Mouse (Mus musculus): ENCODE results near the gene Ints2. TPM values are rescaled to one million over a fixed set of nuclear protein-coding genes. Genes with fewer than 3 reads are reported as not detected.
"Not testable (repeated sequence)": the region's sequence is repeated elsewhere in the genome, so short reads cannot be mapped to it uniquely, and the experiment has no call there.

The Ints2 gene
- total RNA-seq, 1 experiment from 2014 or later, result 14.0 TPM

GRCm38 (mm10) chr11:86199733-86200132 lies 57.6 kb downstream of the Ints2 start:
- ATAC-seq (ENCODE audit: extremely low read depth, insufficient number of reproducible peaks, low FRiP score, poor library complexity, severe bottlenecking), result no peak

DNA sequence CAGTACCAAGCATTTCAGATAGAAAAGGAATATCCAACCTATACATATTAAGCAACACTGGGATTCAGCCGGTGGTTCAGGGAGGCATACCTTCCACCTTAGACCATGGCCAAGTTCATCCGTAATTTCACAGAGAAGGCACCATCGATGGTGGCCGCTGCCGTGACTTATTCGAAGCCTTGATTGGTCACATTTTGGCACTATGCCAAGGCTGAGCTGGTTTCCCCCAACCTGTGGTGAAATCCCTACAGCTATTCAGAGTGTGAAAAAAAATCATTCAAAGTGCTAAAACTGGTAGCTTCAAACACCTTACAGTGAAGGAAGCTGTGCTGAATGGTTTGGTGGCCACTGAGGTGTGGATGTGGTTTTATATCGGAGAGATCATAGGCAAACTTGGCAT lies 72.2 kb downstream of the Ints2 start:
- not testable (repeated sequence) for ATAC-seq (ENCODE audit: extremely low read depth, insufficient number of reproducible peaks, low FRiP score, poor library complexity, severe bottlenecking)

DNA sequence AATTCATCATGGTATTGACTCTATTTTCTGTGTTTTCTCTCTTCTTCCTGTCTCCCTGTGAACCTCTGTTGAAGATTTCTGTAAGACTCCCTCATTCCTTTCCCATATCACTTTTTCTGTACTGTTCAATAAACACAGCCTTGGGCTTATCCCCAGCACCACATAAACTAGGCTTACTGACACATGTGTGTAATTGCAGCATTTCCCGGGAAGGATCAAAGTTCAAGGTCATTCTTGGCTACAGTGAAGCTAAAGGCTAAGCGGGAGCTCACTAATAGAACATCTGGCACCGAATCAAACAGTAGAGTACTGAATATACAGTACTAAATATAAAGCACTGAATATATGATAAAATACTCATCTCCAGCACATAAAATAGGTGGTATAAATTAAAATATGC lies 81.5 kb downstream of the Ints2 start:
- no peak for ATAC-seq (ENCODE audit: extremely low read depth, insufficient number of reproducible peaks, low FRiP score, poor library complexity, severe bottlenecking)

DNA sequence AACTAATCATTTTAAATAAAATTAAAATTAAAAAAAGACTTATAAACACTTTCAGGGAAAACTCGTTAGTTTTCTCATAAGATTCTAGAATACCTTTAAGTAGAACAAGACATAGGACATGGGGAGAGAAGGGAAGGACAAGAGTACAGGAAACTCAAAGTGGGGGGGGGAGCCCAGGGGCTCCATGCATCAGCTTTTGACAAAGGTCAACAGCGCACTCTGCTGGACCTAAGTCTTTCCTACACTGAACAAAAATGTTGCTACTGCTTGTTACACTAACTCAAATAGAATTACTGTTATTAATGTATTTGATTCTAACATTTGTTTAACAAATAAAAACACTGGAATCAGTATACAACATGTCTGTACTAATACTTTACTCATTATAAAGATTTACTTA lies 83.2 kb downstream of the Ints2 start:
- 0 out of 2 replicates have a peak, but pooled peaks have one; percentile 46 for ATAC-seq (ENCODE audit: extremely low read depth, insufficient number of reproducible peaks, low FRiP score, poor library complexity, severe bottlenecking)

DNA sequence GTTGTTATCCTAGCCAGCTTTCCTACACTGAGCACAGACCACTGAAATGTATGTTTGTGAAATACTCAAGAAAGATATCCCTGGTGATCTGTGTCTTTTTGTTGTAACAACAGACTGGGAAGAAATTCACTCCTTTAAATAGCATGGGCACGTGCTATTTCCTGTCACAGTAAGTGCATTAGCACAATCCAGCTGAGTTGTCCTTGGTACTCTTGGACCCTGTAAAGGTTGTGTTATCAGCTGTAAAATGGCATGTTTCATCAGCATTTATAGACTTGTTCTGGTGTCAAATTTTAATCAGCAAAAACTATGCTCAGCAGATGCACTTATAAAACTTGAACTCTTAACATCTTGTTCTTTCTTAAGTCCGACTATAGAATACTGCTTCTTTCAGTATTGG lies 86.6 kb downstream of the Ints2 start:
- ATAC-seq (ENCODE audit: extremely low read depth, insufficient number of reproducible peaks, low FRiP score, poor library complexity, severe bottlenecking), result no peak

Other genes starting within 250 kb of the Ints2 start
- 0.49 and 1.6 TPM in 2 replicates for gene Brip1, start 56.4 kb downstream of the Ints2 start, total RNA-seq (2017)
- gene Med13, start 100.0 kb upstream of the Ints2 start, total RNA-seq (2017), result 164 and 176 TPM in 2 replicates
- gene Rnft1, start 227.1 kb upstream of the Ints2 start, total RNA-seq (2017), result 15.2 and 19.8 TPM in 2 replicates